Mouse (Mus musculus) kidney, adult 2 months (tissue): Measurements from ENCODE around the gene Arl8a.

ENCODE experiments used
- CTCF ChIP-seq: fragments of 200-500 bp; conservative IDR thresholded peaks from 2 replicates; pipeline ENCODE4 v1.5.1; 2011; ENCODE audit warnings: low read depth, mild to moderate bottlenecking, control low read depth, low read length, moderate library complexity, mixed read lengths; ENCODE audit not compliant: insufficient read depth, insufficient read length
- POLR2A ChIP-seq: fragments of 200-500 bp; IDR thresholded peaks from one replicate; pipeline ENCODE4 v1.6.1; 2011; ENCODE audit warnings: low read depth, low read length, control low read depth

DNA sequence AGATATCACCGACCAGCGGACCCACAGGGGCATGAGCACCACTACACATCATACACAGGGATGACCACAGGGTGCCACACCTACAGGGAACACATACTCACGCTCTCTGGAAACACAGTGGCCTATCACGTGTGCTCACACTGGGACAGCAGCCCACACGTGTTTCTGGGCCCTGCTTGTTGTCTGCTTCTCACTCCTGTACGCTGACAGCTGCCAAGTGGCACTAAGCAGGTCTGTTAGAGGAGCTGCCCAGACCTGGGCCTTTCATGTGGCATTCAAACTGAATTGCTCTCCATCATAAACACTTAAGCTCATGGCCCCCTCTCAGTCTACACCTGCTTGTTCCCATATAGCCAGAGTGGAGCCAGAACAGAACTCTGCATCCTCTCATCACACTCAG is 9.7 kb downstream of the Arl8a start:
- TF ChIP-seq POLR2A, result no peak
- TF ChIP-seq CTCF, result no peak
